Mouse (Mus musculus): ENCODE results near the gene Ccdc27.

DNA sequence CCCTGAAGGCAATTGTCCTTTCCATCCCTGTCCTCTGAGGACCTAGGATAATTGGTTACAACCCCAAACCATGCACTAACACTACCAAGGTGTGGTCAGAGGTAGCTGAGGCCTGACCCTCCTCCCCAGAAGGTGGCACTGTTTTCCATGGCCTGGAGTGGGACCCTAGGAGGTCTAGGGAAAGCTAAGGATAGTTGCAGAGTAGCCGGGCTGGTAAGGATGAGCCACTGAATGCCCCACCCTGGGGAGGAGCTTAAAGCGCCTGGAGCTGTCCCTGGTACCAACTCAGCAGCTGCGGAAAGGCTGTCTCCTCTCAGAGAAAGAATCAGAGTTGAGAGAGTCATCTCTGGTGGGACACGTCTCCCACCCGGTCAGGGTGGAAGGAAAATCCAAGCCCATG, 28.4 kb upstream of the Ccdc27 start:
- no peak for TF ChIP-seq CTCF (IDR thresholded peaks at IDR 0.05; ENCODE audit: borderline replicate concordance, control insufficient read depth, extremely low read depth, insufficient read depth, low read length, poor library complexity)
- no peak for TF ChIP-seq POLR2A (IDR thresholded peaks at IDR 0.05; ENCODE audit: control insufficient read depth, extremely low read depth, insufficient read depth, low read length, poor library complexity)

Measured in thymus, adult 2 months (tissue).